Mouse (Mus musculus) limb, embryonic 12.5 days (tissue): Measurements from ENCODE around the gene Grk1. TPM values are rescaled to one million over a fixed set of nuclear protein-coding genes. Genes with fewer than 3 reads are reported as not detected.

Experiments
- ATAC-seq: fragments of 200-750 bp; cut with Nextera tagmentation; 2 replicates; pipeline ENCODE4 v1.8.0; 2017; ENCODE audit warnings: low read depth, moderate TSS enrichment; ENCODE audit not compliant: insufficient number of reproducible peaks, insufficient read depth, low FRiP score, low TSS enrichment
- H3K27ac ChIP-seq: fragments of 300-500 bp; sonication (generic); 2 replicates; pipeline ENCODE4 v1.5.1; 2016; ENCODE audit warnings: mild to moderate bottlenecking, moderate library complexity
- H3K27me3 ChIP-seq: fragments of 300-500 bp; sonication (generic); 2 replicates; pipeline ENCODE4 v1.6.1; 2016; ENCODE audit warnings: mild to moderate bottlenecking, moderate library complexity
- H3K36me3 ChIP-seq: fragments of 300-500 bp; sonication (generic); 2 replicates; pipeline ENCODE4 v1.6.1; 2016; ENCODE audit warnings: mild to moderate bottlenecking, moderate library complexity
- H3K4me1 ChIP-seq: fragments of 300-500 bp; sonication (generic); replicated peaks from 2 replicates; pipeline ENCODE4 v1.6.1; 2016
- H3K4me2 ChIP-seq: fragments of 300-500 bp; sonication (generic); 2 replicates; pipeline ENCODE4 v1.6.1; 2016; ENCODE audit warnings: mild to moderate bottlenecking, moderate library complexity
- H3K4me3 ChIP-seq: fragments of 300-500 bp; sonication (generic); replicated peaks from 2 replicates; pipeline ENCODE4 v1.5.1; 2016; ENCODE audit warnings: mild to moderate bottlenecking
- H3K9ac ChIP-seq: fragments of 300-500 bp; sonication (generic); replicated peaks from 2 replicates; pipeline ENCODE4 v1.6.1; 2016; ENCODE audit warnings: mild to moderate bottlenecking, moderate library complexity
- H3K9me3 ChIP-seq: fragments of 300-500 bp; sonication (generic); 2 replicates; pipeline ENCODE4 v1.6.1; 2016; ENCODE audit warnings: mild to moderate bottlenecking, moderate library complexity
- WGBS: fragments of 180-500 bp; shearing (Covaris S2); methylation state at CpG from one replicate; pipeline ENCODE4 v1.1.7; 2016; 5-methylcytosine and 5-hydroxymethylcytosine counted together
- polyA plus RNA-seq: library from polyadenylated mRNA; unstranded; fragments of >200 nt; fragmentation: Nextera tagmentation; extraction: Ambion mirVana; gene quantifications from 2 replicates; pipeline ENCODE4 v1.2.1, GENCODE M21; 2016

Grk1 gene
- polyA plus RNA-seq, 1 experiment from 2014 or later: 0.04 TPM

GRCm38 (mm10) chr8:13393869-13394268 lies 11.0 kb upstream of the Grk1 start:
- no peaks in the 10 kb centered on the region for H3K36me3 ChIP-seq
- ATAC-seq: no peak
- WGBS: 90% methylated on average over 7 of the region's 7 CpGs
- no peak overlapping the region for H3K27ac ChIP-seq
- no peak overlapping the region for H3K4me2 ChIP-seq
- H3K9me3 ChIP-seq: no peaks in the 10 kb centered on the region
- no peak overlapping the region for H3K4me3 ChIP-seq
- H3K27me3 ChIP-seq: no peaks in the 10 kb centered on the region
- H3K4me1 ChIP-seq: no peaks in the 10 kb centered on the region
- H3K9ac ChIP-seq: no peak overlapping the region

- no peaks in the 10 kb centered on the region for H3K27me3 ChIP-seq
- H3K9me3 ChIP-seq: no peaks in the 10 kb centered on the region
- H3K36me3 ChIP-seq: no peaks in the 10 kb centered on the region
- ATAC-seq: no peak
- H3K4me2 ChIP-seq: no peak within 1 kb of the TSS
- no peak within 1 kb of the TSS for H3K27ac ChIP-seq
- no peak within 1 kb of the TSS for H3K9ac ChIP-seq
- 88% methylated on average over 5 of the region's 5 CpGs for WGBS
- H3K4me3 ChIP-seq: no peak within 1 kb of the TSS
- no peaks in the 10 kb centered on the region for H3K4me1 ChIP-seq
Observed at GRCm38 (mm10) chr8:13396725-13397124, 8.2 kb upstream of the Grk1 start, which contains the start of gene Atp4b. Atp4b (minus strand) TSS chr8:13396825.

- H3K4me2 ChIP-seq: no peak overlapping the region
- no peaks in the 10 kb centered on the region for H3K9me3 ChIP-seq
- no peak overlapping the region for H3K9ac ChIP-seq
- no peak for ATAC-seq
- H3K36me3 ChIP-seq: no peaks in the 10 kb centered on the region
- H3K4me1 ChIP-seq: no peaks in the 10 kb centered on the region
- H3K4me3 ChIP-seq: no peak overlapping the region
- H3K27ac ChIP-seq: no peak overlapping the region
- WGBS: 73% methylated on average over 6 of the region's 6 CpGs
- H3K27me3 ChIP-seq: no peaks in the 10 kb centered on the region; the same call in 1 of the 2 replicates
Observed at GRCm38 (mm10) chr8:13403517-13403916, 1.4 kb upstream of the Grk1 start.

GRCm38 (mm10) chr8:13406011-13406410 lies 1.1 kb downstream of the Grk1 start:
- no peak overlapping the region for H3K9ac ChIP-seq
- no peak for ATAC-seq
- H3K36me3 ChIP-seq: no peaks in the 10 kb centered on the region
- H3K9me3 ChIP-seq: no peaks in the 10 kb centered on the region
- peaks cover 3% of the 10 kb centered on the region; the same call in 1 of the 2 replicates for H3K27me3 ChIP-seq
- H3K27ac ChIP-seq: no peak overlapping the region
- H3K4me3 ChIP-seq: no peak overlapping the region
- no peak overlapping the region for H3K4me2 ChIP-seq
- no peaks in the 10 kb centered on the region for H3K4me1 ChIP-seq
- WGBS: 84% methylated on average over 5 of the region's 5 CpGs

GRCm38 (mm10) chr8:13411597-13411996 lies 6.7 kb downstream of the Grk1 start:
- peaks cover 3% of the 10 kb centered on the region; the same call in 1 of the 2 replicates for H3K27me3 ChIP-seq
- H3K36me3 ChIP-seq: no peaks in the 10 kb centered on the region
- 29% methylated on average over 6 of the region's 6 CpGs for WGBS
- no peak overlapping the region for H3K27ac ChIP-seq
- H3K4me1 ChIP-seq: no peaks in the 10 kb centered on the region
- H3K9me3 ChIP-seq: no peaks in the 10 kb centered on the region
- no peak for ATAC-seq
- no peak overlapping the region for H3K4me2 ChIP-seq
- H3K9ac ChIP-seq: no peak overlapping the region
- H3K4me3 ChIP-seq: no peak overlapping the region

GRCm38 (mm10) chr8:13412891-13413558 lies 8.1 kb downstream of the Grk1 start:
- 58% methylated on average over 13 of the region's 13 CpGs for WGBS
- ATAC-seq: no peak
- no peaks in the 10 kb centered on the region for H3K9me3 ChIP-seq
- H3K27ac ChIP-seq: no peak overlapping the region
- no peaks in the 10 kb centered on the region for H3K4me1 ChIP-seq
- no peak overlapping the region for H3K4me3 ChIP-seq
- no peaks in the 10 kb centered on the region for H3K36me3 ChIP-seq
- H3K4me2 ChIP-seq: no peak overlapping the region
- no peak overlapping the region for H3K9ac ChIP-seq
- peaks cover 3% of the 10 kb centered on the region; the same call in 1 of the 2 replicates for H3K27me3 ChIP-seq

- Histone ChIP-seq H3K27me3 (peaks cover 3% of the 10 kb centered on the region; the same call in 1 of the 2 replicates), H3K4me1 (no peaks in the 10 kb centered on the region), H3K36me3 (no peaks in the 10 kb centered on the region), H3K9ac (no peak overlapping the region), H3K4me2 (no peak overlapping the region), H3K9me3 (no peaks in the 10 kb centered on the region), H3K27ac (no peak overlapping the region), H3K4me3 (no peak overlapping the region)
- ATAC-seq: no peak
- 54% methylated on average over 12 of the region's 12 CpGs for WGBS
Observed at GRCm38 (mm10) chr8:13413823-13414390, 9.0 kb downstream of the Grk1 start.

- Histone ChIP-seq H3K36me3 (no peaks in the 10 kb centered on the region), H3K4me3 (no peak overlapping the region), H3K27me3 (no peaks in the 10 kb centered on the region; the same call in 1 of the 2 replicates), H3K27ac (no peak overlapping the region), H3K4me2 (no peak overlapping the region), H3K9me3 (no peaks in the 10 kb centered on the region), H3K9ac (no peak overlapping the region), H3K4me1 (no peaks in the 10 kb centered on the region)
- 79% methylated on average over 10 of the region's 10 CpGs for WGBS
- ATAC-seq: no peak
Observed at GRCm38 (mm10) chr8:13415879-13416278, 11.0 kb downstream of the Grk1 start.

- Histone ChIP-seq H3K36me3 (no peaks in the 10 kb centered on the region), H3K9me3 (no peaks in the 10 kb centered on the region), H3K27me3 (no peaks in the 10 kb centered on the region; the same call in 1 of the 2 replicates), H3K27ac (no peak overlapping the region), H3K4me2 (no peak overlapping the region), H3K4me1 (no peaks in the 10 kb centered on the region), H3K9ac (no peak overlapping the region), H3K4me3 (no peak overlapping the region)
- ATAC-seq: no peak
- 60% methylated on average over 2 of the region's 2 CpGs for WGBS
Observed at GRCm38 (mm10) chr8:13419111-13419639, 14.3 kb downstream of the Grk1 start.

GRCm38 (mm10) chr8:13420970-13421369 lies 16.1 kb downstream of the Grk1 start:
- ATAC-seq: no peak
- H3K4me2 ChIP-seq: no peak overlapping the region
- no peak overlapping the region for H3K4me3 ChIP-seq
- H3K27ac ChIP-seq: no peak overlapping the region
- H3K9me3 ChIP-seq: no peaks in the 10 kb centered on the region
- no peaks in the 10 kb centered on the region for H3K36me3 ChIP-seq
- 92% methylated on average over 6 of the region's 6 CpGs for WGBS
- H3K9ac ChIP-seq: no peak overlapping the region
- no peaks in the 10 kb centered on the region for H3K4me1 ChIP-seq
- H3K27me3 ChIP-seq: no peaks in the 10 kb centered on the region; the same call in 1 of the 2 replicates

GRCm38 (mm10) chr8:13427351-13427750 lies 22.5 kb downstream of the Grk1 start:
- Histone ChIP-seq H3K4me1 (0 out of 2 replicates have a peak, but pooled peaks cover 6% of the 10 kb centered on the region), H3K27ac (no peak overlapping the region), H3K36me3 (no peaks in the 10 kb centered on the region), H3K4me3 (no peak overlapping the region), H3K4me2 (no peak overlapping the region), H3K9ac (no peak overlapping the region), H3K27me3 (peaks cover 3% of the 10 kb centered on the region; the same call in 1 of the 2 replicates), H3K9me3 (no peaks in the 10 kb centered on the region)
- 70% methylated on average over 6 of the region's 6 CpGs for WGBS
- no peak for ATAC-seq
